Mouse (Mus musculus) neural tube, embryonic 15.5 days (tissue): ENCODE measurements at regions not wholly inside any gene's neighbourhood (a gene's known extent, or its start where the extent isn't known, plus 50 kb on each side); places are given as distances from the start of the nearest gene placed in this dataset. TPM values are rescaled to one million over a fixed set of nuclear protein-coding genes. Genes with fewer than 3 reads are reported as not detected.
"Not testable (repeated sequence)": the region's sequence is repeated elsewhere in the genome, so short reads cannot be mapped to it uniquely, and the experiment has no call there.

Source experiments
- ATAC-seq: fragments of 200-750 bp; cut with Nextera tagmentation; 2 replicates; pipeline ENCODE4 v1.8.0; 2017; ENCODE audit warnings: mild to moderate bottlenecking, moderate TSS enrichment, moderate library complexity; ENCODE audit not compliant: low FRiP score
- H3K27ac ChIP-seq: fragments of 300-500 bp; sonication (generic); replicated peaks from 2 replicates; pipeline ENCODE4 v1.5.1; 2015; ENCODE audit warnings: mild to moderate bottlenecking, inconsistent platforms
- H3K27me3 ChIP-seq: fragments of 300-500 bp; sonication (generic); replicated peaks from 2 replicates; pipeline ENCODE4 v1.6.1; 2015; ENCODE audit warnings: inconsistent platforms
- H3K36me3 ChIP-seq: fragments of 300-500 bp; sonication (generic); 2 replicates; pipeline ENCODE4 v1.6.1; 2015; ENCODE audit warnings: inconsistent platforms
- H3K4me1 ChIP-seq: fragments of 300-500 bp; sonication (generic); 2 replicates; pipeline ENCODE4 v1.6.1; 2015; ENCODE audit warnings: inconsistent platforms
- H3K4me2 ChIP-seq: fragments of 300-500 bp; sonication (generic); 2 replicates; pipeline ENCODE4 v1.6.1; 2015; ENCODE audit warnings: inconsistent platforms, mild to moderate bottlenecking, moderate library complexity
- H3K4me3 ChIP-seq: fragments of 300-500 bp; sonication (generic); replicated peaks from 2 replicates; pipeline ENCODE4 v1.5.1; 2015; ENCODE audit warnings: mild to moderate bottlenecking, inconsistent platforms
- H3K9ac ChIP-seq: fragments of 300-500 bp; sonication (generic); replicated peaks from 2 replicates; pipeline ENCODE4 v1.6.1; 2015; ENCODE audit warnings: mild to moderate bottlenecking, inconsistent platforms
- H3K9me3 ChIP-seq: fragments of 300-500 bp; sonication (generic); replicated peaks from 2 replicates; pipeline ENCODE4 v1.6.1; 2016; ENCODE audit warnings: inconsistent platforms
- WGBS: fragments of 180-500 bp; shearing (Covaris S2); methylation state at CpG from one replicate; pipeline ENCODE4 v1.1.7; 2015; ENCODE audit warnings: mixed read lengths; 5-methylcytosine and 5-hydroxymethylcytosine counted together
- microRNA counts: library from miRNA; unstranded; fragments of <30 nt; microRNA quantifications from one replicate; lab custom pipeline; 2016
- microRNA-seq: library from miRNA; unstranded; fragments of <30 nt; microRNA quantifications from one replicate; pipeline ENCODE4, GENCODE M21; 2017

- H3K9ac ChIP-seq, result no peak overlapping the region
- no peaks in the 10 kb centered on the region for H3K27me3 ChIP-seq
- H3K4me1 ChIP-seq, result peaks cover 5% of the 10 kb centered on the region
- no peak overlapping the region for H3K27ac ChIP-seq
- no peak overlapping the region for H3K4me2 ChIP-seq
- no peak overlapping the region for H3K4me3 ChIP-seq
- ATAC-seq, result no peak
- WGBS, result 68% methylated on average over 8 of the region's 8 CpGs
- no peaks in the 10 kb centered on the region for H3K9me3 ChIP-seq
- H3K36me3 ChIP-seq, result no peaks in the 10 kb centered on the region
Measured at GRCm38 (mm10) chr9:115840791-115841190, 68.5 kb upstream of the Gadl1 start.

- 90% methylated on average over 10 of the region's 10 CpGs for WGBS
- no peaks in the 10 kb centered on the region for H3K27me3 ChIP-seq
- H3K4me1 ChIP-seq, result peaks cover 5% of the 10 kb centered on the region
- no peaks in the 10 kb centered on the region for H3K36me3 ChIP-seq
- H3K9ac ChIP-seq, result no peak overlapping the region
- no peak for ATAC-seq
- H3K4me2 ChIP-seq, result no peak overlapping the region
- no peak overlapping the region for H3K27ac ChIP-seq
- no peak overlapping the region for H3K4me3 ChIP-seq
- H3K9me3 ChIP-seq, result no peaks in the 10 kb centered on the region
Measured at GRCm38 (mm10) chr9:115841684-115842083, 67.6 kb upstream of the Gadl1 start.

GRCm38 (mm10) chr9:115844340-115844739, 64.9 kb upstream of the Gadl1 start:
- Histone ChIP-seq H3K4me1 (peaks cover 5% of the 10 kb centered on the region), H3K9me3 (no peaks in the 10 kb centered on the region), H3K9ac (no peak overlapping the region), H3K36me3 (no peaks in the 10 kb centered on the region), H3K27ac (no peak overlapping the region), H3K4me3 (no peak overlapping the region), H3K4me2 (no peak overlapping the region), H3K27me3 (no peaks in the 10 kb centered on the region)
- WGBS, result 71% methylated on average over 4 of the region's 4 CpGs
- no peak for ATAC-seq

GRCm38 (mm10) chr9:115845091-115845490, 64.2 kb upstream of the Gadl1 start:
- no peak overlapping the region for H3K4me3 ChIP-seq
- WGBS, result 84% methylated on average over 5 of the region's 5 CpGs
- H3K4me2 ChIP-seq, result no peak overlapping the region
- no peak for ATAC-seq
- no peaks in the 10 kb centered on the region for H3K9me3 ChIP-seq
- H3K27ac ChIP-seq, result no peak overlapping the region
- H3K9ac ChIP-seq, result no peak overlapping the region
- peaks cover 5% of the 10 kb centered on the region for H3K4me1 ChIP-seq
- H3K36me3 ChIP-seq, result no peaks in the 10 kb centered on the region
- no peaks in the 10 kb centered on the region for H3K27me3 ChIP-seq

- Histone ChIP-seq H3K4me1 (no peaks in the 10 kb centered on the region), H3K27me3 (no peaks in the 10 kb centered on the region), H3K9ac (no peak overlapping the region), H3K36me3 (no peaks in the 10 kb centered on the region), H3K4me2 (peak overlapping the region; percentile 48), H3K9me3 (no peaks in the 10 kb centered on the region), H3K4me3 (peak overlapping the region; percentile 24; the same call in 1 of the 2 replicates), H3K27ac (no peak overlapping the region)
- WGBS, result 45% methylated on average over 12 of the region's 12 CpGs
- ATAC-seq, result no peak
Measured at GRCm38 (mm10) chr9:115847289-115848074, 61.8 kb upstream of the Gadl1 start.

GRCm38 (mm10) chr9:115853210-115853842, 55.9 kb upstream of the Gadl1 start:
- ATAC-seq, H3K27ac ChIP-seq, H3K4me1 ChIP-seq, H3K27me3 ChIP-seq, H3K9ac ChIP-seq, H3K4me3 ChIP-seq, H3K9me3 ChIP-seq, H3K4me2 ChIP-seq, H3K36me3 ChIP-seq: not testable (repeated sequence)
- 83% methylated on average over 5 of the region's 5 CpGs for WGBS

- H3K9me3 ChIP-seq, result no peaks in the 10 kb centered on the region
- H3K4me1 ChIP-seq, result no peaks in the 10 kb centered on the region
- 69% methylated on average over 7 of the region's 7 CpGs for WGBS
- no peak overlapping the region for H3K4me3 ChIP-seq
- H3K4me2 ChIP-seq, result no peak overlapping the region
- ATAC-seq, result no peak
- H3K9ac ChIP-seq, result no peak overlapping the region
- no peaks in the 10 kb centered on the region for H3K36me3 ChIP-seq
- no peak overlapping the region for H3K27ac ChIP-seq
- H3K27me3 ChIP-seq, result no peaks in the 10 kb centered on the region
Measured at GRCm38 (mm10) chr9:115857301-115857700, 52.0 kb upstream of the Gadl1 start.

GRCm38 (mm10) chr9:115858848-115859247, 50.4 kb upstream of the Gadl1 start:
- no peaks in the 10 kb centered on the region for H3K4me1 ChIP-seq
- no peak overlapping the region for H3K4me3 ChIP-seq
- WGBS, result 84% methylated on average over 3 of the region's 3 CpGs
- H3K27ac ChIP-seq, result no peak overlapping the region
- ATAC-seq, result no peak
- H3K27me3 ChIP-seq, result no peaks in the 10 kb centered on the region
- H3K9me3 ChIP-seq, result no peaks in the 10 kb centered on the region
- no peaks in the 10 kb centered on the region for H3K36me3 ChIP-seq
- H3K9ac ChIP-seq, result no peak overlapping the region
- no peak overlapping the region for H3K4me2 ChIP-seq

MicroRNA genes in the stretch of these regions (microRNA counts, 519-probe panel; counts per million panel counts)
- 1,954 counts per million, percentile 40 among the panel's probes with 10 or more counts for microRNA mmu-miR-467h+mmu-miR-669d+mmu-miR-669l (lab: Ali Mortazavi, UCI)

Small RNA genes lying in the stretch of these regions (microRNA-seq; reads per million reads assigned to microRNA genes)
- not detected for gene Gm22243
- gene Gm25510, result not detected
- not detected for gene Gm26303
- not detected for gene Mir467h
